Mouse (Mus musculus): Measurements from ENCODE around the gene Dnmbp.

Dnmbp gene

DNA sequence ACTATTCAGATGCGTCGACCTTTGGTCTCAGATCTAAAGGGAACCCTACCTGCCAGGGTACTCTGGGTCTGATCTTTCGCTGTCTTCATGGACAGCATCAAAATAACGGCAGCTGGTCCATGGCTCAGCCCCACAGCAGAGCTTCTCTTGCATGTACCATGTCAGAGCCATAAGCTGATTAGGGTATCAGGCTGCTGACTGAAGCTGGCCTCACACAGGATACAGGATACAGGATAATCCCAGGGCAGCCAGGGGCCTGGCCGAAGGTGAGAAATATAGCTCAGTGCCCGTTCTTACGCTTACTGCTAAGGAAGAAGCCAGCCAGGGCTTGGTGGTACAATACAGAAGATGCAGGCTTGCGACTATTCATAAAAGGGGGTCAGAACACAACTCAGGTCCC lies 4.6 kb upstream of the Dnmbp start:
- no peak for DNase-seq

DNA sequence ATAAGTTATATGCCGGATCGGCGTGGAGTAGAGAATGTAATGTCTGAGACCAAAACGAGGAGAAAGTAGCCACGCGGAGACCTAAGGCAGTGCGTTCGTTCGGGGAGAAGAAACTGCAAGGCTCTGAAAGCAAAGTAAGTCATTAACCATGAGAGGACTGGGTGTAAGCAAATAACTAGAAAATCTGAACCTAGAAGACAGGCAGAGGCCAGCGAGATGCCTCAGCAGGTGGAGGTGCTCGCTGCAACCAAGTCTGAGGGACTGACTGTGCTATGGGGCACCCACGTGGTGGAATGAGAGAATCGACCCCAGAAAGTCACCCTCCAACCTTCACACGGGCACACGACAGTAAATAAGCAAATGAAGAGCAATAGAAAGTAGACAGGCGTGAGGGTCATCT lies 3.1 kb upstream of the Dnmbp start:
- DNase-seq: no peak

DNA sequence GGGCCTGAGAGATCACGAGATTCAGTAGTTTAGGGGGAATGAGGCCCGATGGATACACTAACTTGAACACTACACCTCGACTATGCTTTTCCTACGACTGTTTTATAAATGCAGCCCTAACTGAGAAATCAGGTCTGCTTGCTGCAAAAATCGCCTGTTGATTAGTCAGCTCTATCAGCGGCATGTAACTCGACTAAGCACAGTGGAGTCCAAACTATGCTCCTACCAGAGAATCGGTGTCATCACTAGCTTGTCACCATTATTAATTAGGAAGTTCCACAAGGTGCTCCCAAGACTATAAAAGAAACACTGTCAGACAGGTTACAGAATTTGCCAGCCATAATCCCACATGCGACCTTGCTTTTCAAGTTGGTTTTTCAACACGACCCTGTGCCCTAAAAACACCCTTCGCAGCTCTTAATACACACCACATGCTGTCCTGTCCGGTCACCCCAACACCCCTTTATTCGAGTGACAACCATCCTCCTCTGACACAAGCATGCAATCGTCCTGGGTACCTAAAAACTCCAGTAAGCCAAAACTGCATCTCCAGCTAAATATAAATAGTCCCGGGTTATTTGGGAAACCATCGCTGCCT lies 721 bp downstream of the Dnmbp start:
- DNase-seq: no peak

DNA sequence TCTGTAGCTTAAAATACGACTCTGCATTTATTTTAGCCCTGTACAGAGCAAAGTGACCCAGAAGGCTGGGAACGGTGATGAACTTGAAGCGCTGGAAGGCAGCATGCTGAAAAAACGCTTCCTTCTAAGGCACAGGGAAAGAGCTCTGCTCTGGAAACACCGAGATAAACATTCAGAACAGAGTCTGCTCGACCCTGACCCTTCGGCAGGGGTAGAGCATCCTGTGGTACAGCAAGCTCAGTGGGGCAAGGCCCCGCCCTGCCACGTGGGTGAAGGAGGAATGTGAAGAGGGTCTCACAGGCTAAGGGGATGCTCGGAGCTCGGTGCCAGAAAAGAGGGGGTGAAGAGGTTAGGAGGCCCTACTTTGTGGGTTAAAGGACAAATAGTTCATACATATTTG lies 1.6 kb downstream of the Dnmbp start:
- DNase-seq: no peak

DNA sequence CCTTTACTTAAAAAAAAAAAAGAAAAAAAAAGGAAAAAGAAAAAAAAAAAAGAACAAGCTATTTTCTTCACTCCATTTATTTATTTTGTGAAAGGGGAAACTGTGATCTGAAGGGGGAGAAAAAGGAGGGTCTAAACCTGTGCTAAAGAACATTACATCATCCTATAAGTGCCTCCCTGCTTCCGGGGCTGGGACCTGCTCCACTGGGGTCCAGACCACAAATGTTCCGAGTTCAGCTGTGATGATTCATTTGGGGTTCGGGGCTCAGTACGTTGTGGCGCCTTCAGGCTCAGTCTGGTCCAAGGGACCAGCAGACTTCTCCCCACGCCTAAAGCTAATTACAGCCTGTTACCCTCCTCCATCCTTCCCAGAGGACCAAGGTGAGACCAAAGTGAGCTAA lies 9.1 kb downstream of the Dnmbp start:
- no peak for DNase-seq

DNA sequence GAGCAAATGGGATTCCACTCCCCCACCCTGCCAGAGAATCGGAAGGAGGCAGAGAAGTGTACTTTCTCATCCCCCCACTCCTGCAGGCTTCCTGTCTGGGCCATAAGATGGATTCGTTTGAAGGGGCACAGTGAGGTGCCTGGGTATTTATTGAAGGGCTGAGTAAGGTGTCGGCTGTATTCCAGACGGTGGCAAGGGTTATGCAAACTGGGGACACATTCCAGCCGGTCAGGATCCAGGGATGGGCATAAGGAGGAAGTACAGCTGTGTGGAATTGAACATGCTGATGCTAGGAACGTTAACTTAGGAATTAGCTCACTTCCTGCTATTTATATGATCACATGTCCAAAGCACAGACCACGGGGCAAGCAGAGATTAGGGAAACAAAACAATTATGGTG lies 9.6 kb downstream of the Dnmbp start:
- DNase-seq: no peak

DNA sequence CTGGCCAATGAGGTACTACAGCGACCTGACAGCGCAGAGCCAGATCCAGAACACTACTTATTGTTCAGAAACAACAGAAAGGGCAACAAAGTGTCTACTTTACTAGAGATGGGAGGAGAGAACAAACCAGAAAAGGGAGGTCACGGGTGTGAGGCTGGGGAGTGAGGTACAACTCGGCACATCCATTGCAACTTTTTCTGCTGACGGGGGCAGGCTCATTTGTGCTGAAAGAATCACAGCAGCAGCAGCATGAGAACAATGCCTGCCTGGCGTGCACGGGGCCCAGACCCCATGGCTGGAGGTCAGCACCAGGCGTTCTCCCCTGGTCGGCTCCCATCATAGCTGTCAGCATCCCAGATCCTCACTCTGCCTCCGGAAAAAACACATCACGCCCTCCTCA lies 10.1 kb downstream of the Dnmbp start:
- no peak for DNase-seq

DNA sequence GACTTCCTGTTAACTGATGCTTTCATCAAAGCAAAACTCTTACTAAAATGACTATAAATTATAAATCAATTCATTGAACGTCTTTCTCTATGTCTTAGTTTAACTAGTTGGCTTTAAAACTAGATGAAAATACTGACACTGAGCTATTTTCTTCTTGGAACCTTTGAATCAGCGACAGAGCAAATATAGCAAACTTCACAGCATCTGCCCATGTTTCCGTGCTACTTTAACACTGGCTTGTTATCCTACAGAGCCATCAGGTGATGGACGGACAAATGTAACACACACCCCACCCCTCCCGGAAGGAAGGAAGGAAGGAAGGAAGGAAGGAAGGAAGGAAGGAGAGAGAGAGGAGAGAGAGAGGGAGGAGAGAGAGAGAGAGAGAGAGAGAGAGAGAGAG lies 12.0 kb downstream of the Dnmbp start:
- no peak for DNase-seq

DNA sequence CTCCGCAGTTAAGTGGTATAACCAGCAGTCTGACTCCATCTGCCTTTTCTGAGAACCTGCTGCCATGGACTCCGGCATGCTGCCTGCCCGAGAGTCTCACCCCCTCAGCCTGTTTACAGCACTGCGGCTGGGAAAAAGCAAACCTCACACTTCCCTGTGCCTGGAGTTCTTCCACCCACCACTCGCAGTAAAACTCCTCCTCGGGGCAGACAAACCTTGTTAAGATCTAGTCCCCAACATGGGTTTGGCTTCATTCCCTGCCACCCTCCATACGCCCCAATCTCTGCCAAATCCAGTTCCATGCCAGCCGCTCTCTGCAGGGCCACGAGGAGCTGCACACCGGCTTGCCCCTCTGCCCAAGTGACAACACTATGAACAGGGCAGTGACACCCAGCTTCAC lies 12.9 kb downstream of the Dnmbp start:
- DNase-seq: peak; percentile 45

DNA sequence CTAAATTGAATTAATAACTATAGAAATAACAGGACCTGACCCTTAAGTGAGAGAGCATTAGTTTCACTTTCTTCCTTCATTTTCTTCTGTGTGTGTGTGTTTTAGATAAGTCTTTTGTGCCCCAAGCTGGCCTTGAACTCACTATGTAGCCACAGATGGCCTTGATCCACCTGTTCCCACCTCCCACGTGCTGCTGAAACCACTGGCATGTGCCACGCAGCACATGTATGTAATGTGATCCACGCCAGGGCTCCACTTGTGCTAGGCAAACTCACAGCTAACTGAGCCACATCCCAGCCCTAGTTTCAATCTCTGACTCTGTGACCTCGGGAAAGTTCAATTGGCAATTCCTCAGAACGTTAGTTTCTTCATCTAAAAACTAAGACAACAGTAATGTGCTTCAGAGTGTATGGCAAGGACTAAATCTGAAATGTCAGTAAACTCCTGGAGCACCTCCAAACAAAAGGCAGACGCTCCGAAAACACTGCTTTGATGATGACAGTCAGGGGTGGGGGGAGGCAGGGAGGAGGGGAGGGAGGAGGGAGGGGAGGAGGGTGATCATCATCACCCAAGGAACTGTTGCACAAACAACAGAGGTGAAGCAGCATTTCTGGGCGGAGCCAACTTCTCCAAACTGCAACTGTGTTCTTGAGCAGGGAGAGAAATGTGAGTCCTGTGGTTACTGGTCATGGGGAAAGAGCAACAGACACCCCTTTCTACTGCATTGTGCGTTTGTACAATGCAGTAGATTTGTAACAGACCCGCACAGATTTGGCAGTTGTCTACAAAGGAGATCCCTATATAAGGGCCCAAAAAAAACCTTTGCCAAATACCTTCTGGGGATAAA lies 13.6 kb downstream of the Dnmbp start:
- DNase-seq: no peak

DNA sequence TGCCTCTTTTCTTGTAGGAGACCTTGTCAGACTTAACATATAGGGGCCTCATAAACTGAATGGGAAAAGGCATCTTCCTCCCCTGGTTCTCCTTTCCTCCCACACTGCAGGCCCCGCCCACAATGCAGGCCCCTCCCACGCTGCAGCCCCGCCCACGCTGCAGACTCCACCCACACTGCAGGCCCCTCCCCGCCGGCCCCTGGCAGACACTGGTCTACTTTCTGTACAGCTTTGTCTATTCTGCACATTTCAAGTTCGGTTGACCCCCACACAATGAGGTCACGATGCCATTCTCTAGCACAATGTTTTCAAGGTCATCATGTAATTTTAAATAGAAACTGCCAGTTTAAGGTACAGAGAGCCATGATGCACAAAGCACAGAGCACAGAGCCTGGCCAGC lies 15.6 kb downstream of the Dnmbp start:
- DNase-seq: no peak

DNA sequence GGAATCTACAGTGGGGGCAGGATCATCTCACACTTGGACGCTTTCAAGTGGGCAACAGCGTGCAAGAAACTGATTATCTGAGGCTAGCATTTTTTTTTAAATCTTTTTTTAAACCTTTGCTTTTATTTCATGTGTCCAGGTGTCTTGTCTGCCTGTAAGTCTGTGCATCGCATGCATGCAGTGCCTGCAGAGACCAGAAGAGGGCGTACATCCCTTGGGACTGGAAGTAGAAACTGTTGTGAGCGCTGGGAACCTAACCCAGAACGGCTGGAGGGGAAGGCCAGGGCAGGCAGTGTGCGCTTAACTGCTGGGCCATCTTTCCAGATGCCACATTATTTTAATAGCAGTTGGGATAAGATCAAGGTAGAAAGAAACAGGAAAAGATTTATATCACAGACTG lies 17.0 kb downstream of the Dnmbp start:
- no peak for DNase-seq

DNA sequence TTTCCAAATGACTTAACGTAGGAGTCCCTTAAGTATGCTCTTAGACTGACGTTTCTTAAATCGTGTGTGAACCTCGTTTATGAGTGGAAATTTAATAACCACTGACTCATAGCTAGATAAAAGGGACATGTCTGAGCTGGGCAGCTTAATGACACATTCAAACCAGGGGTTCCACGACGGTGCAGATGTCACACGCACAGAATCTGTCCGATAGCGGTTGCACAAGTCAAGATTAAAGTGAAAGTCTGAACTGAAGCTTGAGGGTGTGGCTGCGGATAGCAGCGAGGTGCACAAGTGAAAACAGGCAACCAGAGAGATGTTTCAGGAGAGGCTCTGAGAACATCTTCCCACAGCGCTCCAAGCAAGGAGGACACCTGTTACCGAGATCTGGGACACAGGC lies 18.6 kb downstream of the Dnmbp start:
- no peak for DNase-seq

DNA sequence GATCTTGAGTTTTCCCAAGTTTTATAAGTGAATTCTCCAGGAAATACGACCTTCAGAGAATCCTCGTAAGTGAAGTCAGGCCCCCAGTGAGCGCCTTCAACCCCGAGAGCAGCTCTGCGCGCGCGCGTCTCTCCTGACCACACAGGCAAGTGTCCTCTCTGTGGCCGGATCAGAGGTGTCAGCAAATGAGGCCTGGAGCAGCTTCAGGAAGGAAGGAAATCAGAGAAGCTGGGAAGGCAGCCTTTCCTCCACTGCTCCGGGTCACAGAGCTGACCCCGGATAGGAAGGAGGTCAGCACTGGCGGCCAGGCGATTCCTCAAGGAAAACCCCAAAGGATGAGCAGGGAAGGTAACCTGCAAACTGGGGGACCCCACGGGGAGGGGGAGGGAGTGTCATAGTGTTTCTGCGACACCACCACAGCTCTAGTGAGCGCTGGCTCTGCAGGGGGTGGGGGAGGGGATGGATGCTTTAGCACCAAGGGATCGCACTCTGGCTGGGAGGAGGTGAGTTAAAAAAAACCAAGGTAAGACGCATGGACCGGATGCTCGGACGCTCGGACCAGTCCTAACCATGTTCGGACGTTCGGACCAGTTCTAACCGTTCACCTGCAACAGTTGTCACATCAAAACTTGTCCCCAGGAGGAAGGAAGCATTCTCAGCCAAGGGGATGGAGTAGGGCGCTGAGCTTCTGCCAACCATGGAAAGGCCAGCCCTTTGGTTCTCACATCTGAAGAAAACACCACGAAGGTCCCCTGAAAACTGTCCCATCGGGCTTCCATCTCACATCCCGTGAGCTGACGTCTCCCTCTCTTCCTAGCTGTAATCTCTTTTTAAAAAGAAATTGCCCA lies 19.3 kb downstream of the Dnmbp start:
- DNase-seq: no peak

DNA sequence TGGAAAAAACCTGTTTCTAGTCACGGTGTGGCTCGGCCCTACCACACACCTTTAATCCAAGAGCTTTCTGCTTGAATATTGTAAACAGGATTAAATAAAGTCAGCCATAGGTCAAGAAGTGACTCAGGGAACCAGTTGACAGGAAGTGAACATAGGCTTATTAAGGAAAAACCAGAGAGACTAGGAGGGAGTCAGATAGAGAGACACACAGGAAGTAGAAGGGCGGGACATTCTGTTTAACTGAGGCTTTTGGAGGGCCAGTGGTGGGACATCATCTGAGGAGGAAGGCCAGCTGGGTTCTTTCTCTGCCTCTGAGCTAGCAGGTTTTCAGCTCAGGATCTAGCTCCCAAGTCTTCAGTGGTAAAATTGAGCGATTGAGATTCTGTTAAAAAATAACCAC lies 20.1 kb downstream of the Dnmbp start:
- DNase-seq: no peak

DNA sequence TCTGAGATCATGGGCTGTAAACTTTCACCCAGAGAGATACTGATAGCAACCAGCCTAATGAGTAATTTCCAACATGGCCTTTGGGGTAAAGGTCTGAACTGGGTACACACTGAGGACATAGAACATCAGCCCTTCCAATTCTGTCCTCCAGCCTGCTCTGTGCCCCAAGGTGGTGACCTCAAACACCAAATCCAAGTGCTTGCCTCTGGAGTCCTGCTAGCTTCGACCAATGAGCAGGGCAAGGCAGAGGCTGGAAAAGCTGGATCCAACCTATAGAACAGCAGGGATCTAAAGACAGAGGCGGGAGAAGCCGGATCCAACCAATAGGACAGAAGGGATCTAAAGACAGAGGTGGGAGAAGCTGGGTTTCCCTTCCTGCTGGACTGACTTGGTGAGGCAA lies 21.2 kb downstream of the Dnmbp start:
- no peak for DNase-seq

DNA sequence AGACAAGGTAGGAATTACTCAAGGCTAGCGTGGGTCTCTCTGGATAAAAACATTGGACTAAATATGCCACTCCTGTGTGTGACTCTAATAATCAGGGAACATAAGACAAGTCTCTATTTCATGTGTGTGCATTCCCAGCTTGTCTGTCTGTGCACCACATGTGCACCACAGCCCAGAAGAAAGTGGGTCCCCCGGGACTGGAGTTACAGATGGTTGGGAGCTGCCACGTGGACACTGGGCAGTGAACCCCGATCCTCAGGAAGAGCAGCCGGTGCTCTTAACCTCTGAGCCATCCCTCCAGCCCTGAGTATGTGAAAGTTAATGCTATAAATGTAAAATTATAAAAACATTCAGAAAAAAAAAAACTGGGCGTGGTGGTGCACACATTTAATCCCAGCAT lies 22.2 kb downstream of the Dnmbp start:
- no peak for DNase-seq

DNA sequence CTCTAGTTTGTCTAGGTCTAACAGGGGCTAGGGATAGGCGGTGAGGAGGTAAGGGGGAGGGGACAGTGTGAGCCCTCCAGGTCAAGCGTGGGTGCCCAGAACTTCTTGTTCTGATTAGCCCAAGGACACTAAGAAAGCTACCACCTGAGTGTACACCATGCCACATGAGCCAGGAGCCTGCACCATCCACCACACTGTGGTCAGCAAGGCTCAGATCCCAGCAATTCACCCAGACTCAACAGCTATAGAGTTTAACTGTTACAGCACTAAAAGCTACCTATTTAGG lies 22.6 kb downstream of the Dnmbp start:
- no peak for DNase-seq

DNA sequence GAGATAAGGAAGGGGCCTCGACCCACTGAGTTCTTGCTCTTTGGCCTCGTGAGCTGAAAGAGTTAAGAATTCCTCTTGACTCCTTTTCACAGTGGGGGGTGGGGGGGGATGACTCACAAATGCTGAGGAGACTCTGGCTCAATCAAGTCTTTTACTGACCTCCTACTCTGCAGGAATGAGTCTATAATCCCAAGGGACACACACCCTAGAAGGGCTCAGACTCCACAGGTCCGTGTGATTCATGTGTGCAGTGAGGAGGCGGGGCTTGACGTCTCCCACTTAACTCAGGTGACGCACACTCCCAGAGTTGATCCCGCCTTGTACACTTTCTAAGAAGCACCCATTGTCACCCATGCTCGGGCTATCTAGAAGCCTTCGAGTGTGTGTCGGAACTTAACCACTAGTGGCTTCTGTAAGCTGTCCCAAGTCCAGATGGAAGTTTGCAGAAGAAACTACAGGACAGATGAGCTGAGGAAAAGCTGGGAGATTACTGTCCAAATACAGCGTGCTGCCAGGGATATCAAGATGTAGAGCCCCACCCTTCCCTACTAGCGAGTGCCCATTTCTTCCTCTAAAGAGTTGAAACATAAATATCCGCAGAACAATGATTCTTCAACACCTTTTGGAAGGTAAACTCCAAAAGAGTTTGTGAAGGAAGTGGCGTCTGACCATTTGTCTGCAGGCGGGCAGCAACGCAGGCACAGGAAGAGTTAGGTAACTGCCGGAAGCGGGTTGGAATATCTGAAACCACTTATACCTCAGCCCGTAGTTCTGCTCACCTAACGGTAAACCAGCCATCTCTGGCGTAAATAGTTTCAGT lies 23.2 kb downstream of the Dnmbp start:
- no peak for DNase-seq

DNA sequence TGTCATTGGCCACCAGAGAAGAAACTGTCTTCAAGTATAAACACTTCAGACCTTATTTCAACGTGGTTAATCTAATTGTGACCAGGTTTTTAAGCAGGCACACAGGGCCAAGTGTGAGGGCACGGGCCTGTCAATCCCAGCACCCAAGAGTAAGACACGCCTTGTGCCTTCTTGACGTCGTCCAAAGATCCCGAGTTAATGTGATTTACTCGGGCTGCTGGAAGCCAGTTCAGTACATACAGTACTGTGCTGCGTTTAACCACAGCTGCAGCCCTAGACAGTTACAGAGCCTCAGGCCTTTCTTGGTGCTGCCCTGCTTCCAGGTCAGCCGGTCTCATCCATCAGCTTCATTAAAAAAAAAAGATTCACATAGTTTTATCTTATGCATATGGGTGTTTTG lies 24.6 kb downstream of the Dnmbp start:
- no peak for DNase-seq

DNA sequence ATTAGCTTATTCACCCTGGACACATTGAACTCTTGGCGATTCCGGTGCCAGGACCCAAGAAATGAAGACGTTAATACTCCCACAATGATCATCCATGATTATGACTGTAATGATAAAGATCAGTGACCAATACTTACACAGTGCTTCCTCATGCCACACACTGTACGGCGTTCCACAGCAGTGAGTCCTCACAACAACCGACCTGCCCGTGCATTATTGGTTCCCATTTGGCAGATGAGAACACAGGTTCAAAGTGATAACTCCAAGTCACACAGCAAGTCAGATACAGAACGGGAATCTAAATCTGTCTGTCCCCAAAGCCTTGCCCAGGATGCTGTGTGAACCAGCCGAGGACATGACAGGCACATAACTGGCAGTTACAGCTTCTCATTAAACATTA lies 25.0 kb downstream of the Dnmbp start:
- no peak for DNase-seq

DNA sequence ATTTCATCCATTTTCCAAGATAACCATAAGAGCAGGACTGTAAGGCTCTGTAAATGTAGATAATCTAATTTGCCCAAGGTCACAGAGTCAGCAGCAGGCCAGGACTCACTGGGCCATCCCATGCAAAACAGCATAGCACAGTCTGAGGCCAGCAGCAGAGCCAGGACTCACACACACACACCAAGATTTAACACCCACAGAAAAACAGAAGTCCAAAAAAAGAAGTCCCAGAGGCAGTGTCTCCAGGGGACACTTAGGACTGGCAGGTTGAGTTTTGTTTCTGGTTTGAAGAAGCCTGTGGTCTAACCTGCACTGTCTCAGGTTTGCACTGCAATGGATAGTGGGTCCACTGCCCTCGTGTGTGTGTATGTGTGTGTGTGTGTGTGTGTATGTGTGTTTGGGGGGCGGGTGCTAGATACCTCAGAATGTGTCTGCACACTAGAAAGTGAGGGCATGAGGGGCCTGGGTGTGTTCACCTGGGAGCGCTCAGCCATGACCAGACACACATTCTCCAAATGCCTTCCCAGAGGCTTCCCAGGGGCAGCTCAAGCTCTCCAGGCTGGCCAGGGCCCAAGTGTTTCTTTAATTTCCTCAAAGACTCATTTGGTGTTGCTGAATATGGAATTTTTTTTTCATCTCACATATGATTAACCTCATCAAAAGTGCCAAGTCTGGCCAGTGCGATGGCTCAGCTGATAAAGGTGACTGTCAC lies 27.1 kb downstream of the Dnmbp start:
- no peak for DNase-seq

DNA sequence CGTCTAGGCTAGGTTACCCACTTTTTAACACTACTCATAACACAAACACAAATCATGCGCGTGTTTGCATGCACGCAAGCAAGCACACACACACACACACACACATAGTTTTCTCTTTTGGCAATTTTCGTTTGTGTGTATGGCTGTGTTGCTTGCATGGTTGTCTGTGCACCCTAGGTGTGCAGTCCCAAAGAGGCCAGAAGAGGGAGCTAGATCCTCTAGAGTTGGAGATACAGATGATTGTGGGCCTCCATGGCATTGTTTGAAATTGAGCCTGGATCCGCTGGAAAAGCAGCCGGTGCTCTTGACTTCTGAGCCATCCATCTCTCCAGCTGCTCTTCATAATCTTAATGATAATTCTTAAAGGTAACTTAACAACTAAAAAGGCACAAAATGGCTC lies 33.5 kb downstream of the Dnmbp start:
- no peak for DNase-seq

Data from layer of hippocampus, adult 9-11 months (tissue).